ENCODE assay signal across 8 mouse cellular contexts in the genomic region with DNA sequence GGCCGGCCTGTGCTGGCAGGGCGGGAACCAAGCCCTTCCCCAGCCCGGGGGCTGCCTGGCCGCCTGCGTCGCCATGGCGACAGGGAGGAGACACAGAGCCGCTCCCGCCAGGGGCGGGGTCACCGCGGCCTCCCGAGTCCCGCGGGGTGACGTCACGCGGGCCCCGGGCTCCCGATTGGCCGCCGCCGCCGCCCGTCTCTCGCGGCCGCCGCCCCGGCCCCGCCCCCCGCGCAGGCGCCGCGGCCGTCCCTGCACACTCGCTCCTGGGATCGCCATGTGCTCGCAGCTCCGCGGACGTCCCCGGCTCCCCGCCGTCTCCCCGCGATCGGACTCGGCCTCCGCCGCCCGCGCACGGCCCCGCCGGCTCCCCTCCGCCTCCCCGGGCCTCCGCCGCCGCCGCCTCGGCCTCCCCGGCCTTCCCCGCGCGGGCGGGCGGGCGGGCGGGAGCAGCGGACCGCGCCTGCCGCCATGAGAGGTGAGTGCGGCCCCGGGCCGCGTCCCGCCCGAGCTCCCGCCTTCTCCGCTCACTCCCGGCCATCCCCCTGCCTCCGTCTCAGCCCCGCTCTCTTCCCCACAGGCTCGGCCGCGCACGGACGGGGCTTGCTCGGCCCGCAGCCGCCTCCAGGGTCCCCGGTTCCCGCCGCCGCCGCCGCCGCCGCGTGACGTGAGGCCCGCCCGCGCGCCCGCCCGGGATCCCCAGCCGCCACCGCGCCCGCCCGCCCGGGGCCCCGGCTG. TPM values are rescaled to one million over a fixed set of nuclear protein-coding genes. Genes with fewer than 3 reads are reported as not detected.
DNase-seq lines count a peak whose midpoint lies in the region; ATAC-seq lines count a peak whose summit lies in the region.
"Not testable (repeated sequence)": the region's sequence is repeated elsewhere in the genome, so short reads cannot be mapped to it uniquely, and the experiment has no call there.

A gene (plus strand): TSS at position 644 of the 735 bp plus-strand sequence.

- not testable (repeated sequence) for H3K27me3 ChIP-seq in intestine, embryonic 14.5 days (replicated peaks; ENCODE audit: control insufficient read depth, insufficient read depth, low read length)

- peak; percentile 99 to 100 for DNase-seq in adrenal gland, adult 18-20 months (ENCODE audit: low spot score in 2 of 2)
- DNase-seq in embryo, embryonic 10.5 days (ENCODE audit: low spot score), result peak; percentile 95
- DNase-seq in gastrocnemius, postnatal 25 days, result peak; percentile 97
- peak; percentile 97 for DNase-seq in intestine, embryonic 14.5 days (ENCODE audit: low spot score)
- peak; percentile 96 to 100 for DNase-seq in left cerebral cortex, postnatal 25 days (ENCODE audit: low spot score in 2 of 2)
- DNase-seq in mesoderm, embryonic 11.5 days (ENCODE audit: low read depth, low spot score), result peak; percentile 100
- peak; percentile 89 to 94 for DNase-seq in right cerebral cortex, postnatal 36 days (ENCODE audit: low spot score in 2 of 2)
- peak; percentile 99 to 100 for DNase-seq in urinary bladder, postnatal 4 days (ENCODE audit: low spot score in 2 of 2)

- H3K4me3 ChIP-seq in intestine, embryonic 14.5 days (ENCODE audit: low read depth, low read length), result peak within 1 kb of the TSS; percentile 57

- peak within 1 kb of the TSS; percentile 87 for H3K27ac ChIP-seq in intestine, embryonic 14.5 days (ENCODE audit: low read depth)

- not testable (repeated sequence) for H3K4me1 ChIP-seq in intestine, embryonic 14.5 days (replicated peaks; ENCODE audit: control insufficient read depth, insufficient read depth, low read length)

- H3K9me3 ChIP-seq in intestine, embryonic 14.5 days (ENCODE audit: control insufficient read depth, low read length), result peaks cover 35% of the 10 kb centered on the region

- intact Hi-C loops in left cerebral cortex, postnatal 25 days (cut with DNase I), result not testable (repeated sequence)

- peak within 1 kb of the TSS; percentile 88 for H3K9ac ChIP-seq in intestine, embryonic 14.5 days (ENCODE audit: low read length)

- H3K36me3 ChIP-seq in intestine, embryonic 14.5 days (ENCODE audit: control insufficient read depth, insufficient read depth, low read length), result peaks cover 16% of the 10 kb centered on the region

- WGBS in intestine, embryonic 14.5 days, result 70% methylated on average over 116 of the region's 118 CpGs

- ATAC-seq in intestine, embryonic 14.5 days (replicated peaks; ENCODE audit: low FRiP score, low TSS enrichment, low read depth), result peak; percentile 87

- peak within 1 kb of the TSS; percentile 42 for H3K4me2 ChIP-seq in intestine, embryonic 14.5 days (ENCODE audit: low read length)

RNA-seq across cellular contexts. Expression of the gene that starts here (rescaled TPM):
- 100 to 1,000 TPM; 358 to 418 TPM for total RNA-seq in adrenal gland, adult 18-20 months (2021)
- total RNA-seq in gastrocnemius, postnatal 25 days (2021), result 10 to 100 TPM; 31.6 to 43.1 TPM
- 223 and 261 TPM in 2 replicates for polyA plus RNA-seq in intestine, embryonic 14.5 days (2014; fragmentation: Nextera tagmentation; extraction: Ambion mirVana)
- total RNA-seq in left cerebral cortex, postnatal 25 days (2021), result 100 to 1,000 TPM; 175 to 177 TPM

Comparison
In these comparisons a context has a peak if more than half of its experiments do, and no peak if none do; other contexts are left out.
1. Peak in every context shown above with its lines: DNase-seq, ATAC-seq, H3K4me3 ChIP-seq and H3K27ac ChIP-seq.